Mouse (Mus musculus): ENCODE data around the gene Gal3st2c. TPM values are rescaled to one million over a fixed set of nuclear protein-coding genes. Genes with fewer than 3 reads are reported as not detected.

Gene Gal3st2c
- polyA plus RNA-seq, 2 experiments, result not detected

Other genes with a start within 250 kb of the Gal3st2c start
- 18.6 and 22.6 TPM in 2 replicates for gene Atg4b, start 239.0 kb upstream of the Gal3st2c start, polyA plus RNA-seq (2012; rRNA removed)
- gene Atg4b, start 239.0 kb upstream of the Gal3st2c start, polyA plus RNA-seq (2014; fragmentation: Nextera tagmentation; extraction: Ambion mirVana), result 64.3 and 68.2 TPM in 2 replicates
- gene Thap4, start 235.6 kb upstream of the Gal3st2c start, polyA plus RNA-seq (2012; rRNA removed), result 8.5 and 10.5 TPM in 2 replicates
- 11.5 and 11.7 TPM in 2 replicates for gene Thap4, start 235.6 kb upstream of the Gal3st2c start, polyA plus RNA-seq (2014; fragmentation: Nextera tagmentation; extraction: Ambion mirVana)
- gene Dtymk, start 188.6 kb upstream of the Gal3st2c start, polyA plus RNA-seq (2012; rRNA removed), result 99.0 and 128 TPM in 2 replicates
- 148 and 150 TPM in 2 replicates for gene Dtymk, start 188.6 kb upstream of the Gal3st2c start, polyA plus RNA-seq (2014; fragmentation: Nextera tagmentation; extraction: Ambion mirVana)
- gene Ing5, start 186.5 kb upstream of the Gal3st2c start, polyA plus RNA-seq (2012; rRNA removed), result 5.3 and 6.9 TPM in 2 replicates
- gene Ing5, start 186.5 kb upstream of the Gal3st2c start, polyA plus RNA-seq (2014; fragmentation: Nextera tagmentation; extraction: Ambion mirVana), result 7.6 and 9.6 TPM in 2 replicates
- 6.4 and 6.8 TPM in 2 replicates for gene D2hgdh, start 165.6 kb upstream of the Gal3st2c start, polyA plus RNA-seq (2012; rRNA removed)
- 3.7 and 5.0 TPM in 2 replicates for gene D2hgdh, start 165.6 kb upstream of the Gal3st2c start, polyA plus RNA-seq (2014; fragmentation: Nextera tagmentation; extraction: Ambion mirVana)
- gene Gal3st2, start 129.2 kb upstream of the Gal3st2c start, polyA plus RNA-seq (2012; rRNA removed), result not detected in 2 replicates
- not detected in 2 replicates for gene Gal3st2, start 129.2 kb upstream of the Gal3st2c start, polyA plus RNA-seq (2014; fragmentation: Nextera tagmentation; extraction: Ambion mirVana)
- gene Gal3st2b, start 72.2 kb upstream of the Gal3st2c start, polyA plus RNA-seq (2012; rRNA removed), result not detected in 2 replicates
- not detected in 2 replicates for gene Gal3st2b, start 72.2 kb upstream of the Gal3st2c start, polyA plus RNA-seq (2014; fragmentation: Nextera tagmentation; extraction: Ambion mirVana)
- gene Neu4, start 29.9 kb downstream of the Gal3st2c start, polyA plus RNA-seq (2012; rRNA removed), result not detected in 2 replicates
- not detected in 2 replicates for gene Neu4, start 29.9 kb downstream of the Gal3st2c start, polyA plus RNA-seq (2014; fragmentation: Nextera tagmentation; extraction: Ambion mirVana)
- gene Pdcd1, start 62.0 kb downstream of the Gal3st2c start, polyA plus RNA-seq (2012; rRNA removed), result 0.03 TPM in 1 of 2 replicates, not detected in the other
- gene Pdcd1, start 62.0 kb downstream of the Gal3st2c start, polyA plus RNA-seq (2014; fragmentation: Nextera tagmentation; extraction: Ambion mirVana), result 0.14 TPM in 1 of 2 replicates, not detected in the other